Mouse (Mus musculus) testis, adult 2 months (tissue): Measurements from ENCODE around the gene Chrd. TPM values are rescaled to one million over a fixed set of nuclear protein-coding genes. Genes with fewer than 3 reads are reported as not detected.

ENCODE experiments used
- H3K27ac ChIP-seq: fragments of 200-500 bp; 2 replicates; pipeline ENCODE4 v1.5.1; 2012; ENCODE audit warnings: low read depth, low read length; ENCODE audit not compliant: control insufficient read depth, insufficient read depth
- H3K27me3 ChIP-seq: fragments of 200-500 bp; 2 replicates; pipeline ENCODE4 v1.6.1; 2012; ENCODE audit warnings: mild to moderate bottlenecking, low read length, moderate library complexity; ENCODE audit not compliant: control insufficient read depth, insufficient read depth
- H3K36me3 ChIP-seq: fragments of 200-500 bp; 2 replicates; pipeline ENCODE4 v1.6.1; 2012; ENCODE audit warnings: mild to moderate bottlenecking, low read length; ENCODE audit not compliant: control insufficient read depth, insufficient read depth
- H3K4me1 ChIP-seq: fragments of 200-500 bp; 2 replicates; pipeline ENCODE4 v1.6.1; 2012; ENCODE audit warnings: low read length; ENCODE audit not compliant: control insufficient read depth, insufficient read depth
- H3K4me3 ChIP-seq: fragments of 200-500 bp; 2 replicates; pipeline ENCODE4 v1.5.1; 2012; ENCODE audit warnings: low read depth, mild to moderate bottlenecking, low read length, moderate library complexity, mixed read lengths; ENCODE audit not compliant: control insufficient read depth
- CTCF ChIP-seq: fragments of 200-500 bp; IDR thresholded peaks from 2 replicates; pipeline ENCODE4 v1.5.1; 2012; ENCODE audit warnings: low read depth, mild to moderate bottlenecking, inconsistent platforms, low read length, moderate library complexity; ENCODE audit not compliant: control insufficient read depth, insufficient read depth, insufficient replicate concordance
- POLR2A ChIP-seq: fragments of 200-500 bp; IDR thresholded peaks from 2 replicates; pipeline ENCODE4 v1.6.1; 2012; ENCODE audit warnings: low read depth, mild to moderate bottlenecking, inconsistent platforms, low read length, moderate library complexity; ENCODE audit not compliant: control insufficient read depth
- polyA plus RNA-seq: library from polyadenylated mRNA; depleted of rRNA; stranded (reverse); fragments of >200 nt; gene quantifications from 2 replicates; pipeline ENCODE4 v1.2.3, GENCODE M21; 2012

Chrd gene
- polyA plus RNA-seq, 1 experiment = 1.6 TPM

- H3K4me1 ChIP-seq = peaks cover 11% of the 10 kb centered on the region
- no peaks in the 10 kb centered on the region for H3K36me3 ChIP-seq
- TF ChIP-seq POLR2A = peak; percentile 64
- peak; percentile 22; the same call in 1 of the 2 replicates for TF ChIP-seq CTCF
- peak within 1 kb of the TSS; percentile 86 for H3K27ac ChIP-seq
- H3K27me3 ChIP-seq = no peaks in the 10 kb centered on the region
- H3K4me3 ChIP-seq = peak within 1 kb of the TSS; percentile 96
Observed at GRCm38 (mm10) chr16:20717181-20717977, 15.5 kb upstream of the Chrd start, which contains the start of the genes Polr2h and Clcn2. Polr2h (plus strand) TSS chr16:20717665. Clcn2 (minus strand) TSS chr16:20717746.

- peak overlapping the region; percentile 85 for H3K27ac ChIP-seq
- TF ChIP-seq CTCF = no peak
- TF ChIP-seq POLR2A = no peak
- H3K36me3 ChIP-seq = no peaks in the 10 kb centered on the region
- H3K27me3 ChIP-seq = no peaks in the 10 kb centered on the region
- peaks cover 11% of the 10 kb centered on the region for H3K4me1 ChIP-seq
- H3K4me3 ChIP-seq = peak overlapping the region; percentile 96
Observed at GRCm38 (mm10) chr16:20717978-20718670, 14.8 kb upstream of the Chrd start.

GRCm38 (mm10) chr16:20721808-20722207, 11.1 kb upstream of the Chrd start:
- no peak overlapping the region for H3K27ac ChIP-seq
- no peak for TF ChIP-seq POLR2A
- no peak for TF ChIP-seq CTCF
- no peaks in the 10 kb centered on the region for H3K36me3 ChIP-seq
- no peaks in the 10 kb centered on the region for H3K27me3 ChIP-seq
- peaks cover 6% of the 10 kb centered on the region for H3K4me1 ChIP-seq
- no peak overlapping the region for H3K4me3 ChIP-seq

GRCm38 (mm10) chr16:20722736-20723135, 10.2 kb upstream of the Chrd start:
- H3K4me1 ChIP-seq = peaks cover 2% of the 10 kb centered on the region; the same call in 1 of the 2 replicates
- H3K27me3 ChIP-seq = no peaks in the 10 kb centered on the region
- H3K27ac ChIP-seq = no peak overlapping the region
- no peaks in the 10 kb centered on the region for H3K36me3 ChIP-seq
- TF ChIP-seq POLR2A (no peak), CTCF (no peak)
- no peak overlapping the region for H3K4me3 ChIP-seq

- H3K27ac ChIP-seq = no peak overlapping the region
- peaks cover 2% of the 10 kb centered on the region; the same call in 1 of the 2 replicates for H3K4me1 ChIP-seq
- no peaks in the 10 kb centered on the region for H3K27me3 ChIP-seq
- H3K36me3 ChIP-seq = no peaks in the 10 kb centered on the region
- no peak overlapping the region for H3K4me3 ChIP-seq
- no peak for TF ChIP-seq CTCF
- TF ChIP-seq POLR2A = no peak
Observed at GRCm38 (mm10) chr16:20723247-20723646, 9.7 kb upstream of the Chrd start.

DNA sequence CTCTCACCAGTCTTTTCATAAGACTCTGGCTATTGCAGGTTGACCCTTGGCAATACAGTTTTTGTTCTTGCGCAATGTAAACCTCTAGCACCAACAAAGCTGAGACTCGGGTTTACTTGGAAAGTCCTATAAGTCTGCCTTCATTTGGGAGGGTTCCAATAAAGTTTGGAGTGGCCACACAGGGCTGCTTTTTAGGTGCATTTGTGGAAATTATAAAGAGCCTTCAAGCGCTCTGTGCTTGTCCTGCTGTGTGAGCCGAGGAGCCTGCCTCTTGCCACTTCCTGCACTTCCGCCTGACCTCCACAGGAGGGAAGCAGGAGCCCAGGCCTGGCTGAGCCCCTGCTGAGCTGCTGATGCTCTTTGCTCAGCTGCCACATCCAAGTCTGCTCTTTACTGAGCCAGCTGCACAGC, 8.6 kb upstream of the Chrd start:
- H3K27ac ChIP-seq = no peak overlapping the region
- no peaks in the 10 kb centered on the region for H3K27me3 ChIP-seq
- H3K4me3 ChIP-seq = no peak overlapping the region
- TF ChIP-seq CTCF (peak; percentile 71; the same call in 1 of the 2 replicates), POLR2A (no peak)
- no peaks in the 10 kb centered on the region for H3K36me3 ChIP-seq
- H3K4me1 ChIP-seq = no peaks in the 10 kb centered on the region

DNA sequence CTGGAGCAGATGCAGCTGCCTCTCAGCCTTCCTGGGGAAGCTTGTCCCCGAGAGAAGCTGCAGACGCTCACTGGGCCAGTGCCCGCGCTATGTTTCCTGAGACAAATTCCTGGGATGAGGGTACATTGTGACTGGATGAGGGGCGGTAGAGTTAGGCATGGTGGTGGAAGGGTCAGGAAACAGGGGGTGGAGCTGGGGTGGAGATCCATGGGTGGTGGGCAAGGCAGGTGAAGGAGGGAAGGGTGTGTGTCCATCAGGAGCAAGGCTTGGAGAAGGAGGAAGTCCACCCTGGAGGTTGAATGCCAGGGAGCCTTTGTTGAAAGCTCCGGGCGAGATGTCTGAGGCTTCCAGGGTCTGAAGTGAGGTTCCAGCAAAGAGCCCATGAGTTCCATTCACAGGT, 7.6 kb upstream of the Chrd start:
- no peaks in the 10 kb centered on the region; the same call in 1 of the 2 replicates for H3K4me1 ChIP-seq
- H3K27ac ChIP-seq = no peak overlapping the region

More for the DNA sequence above, 7.6 kb upstream of the Chrd start:
- no peaks in the 10 kb centered on the region for H3K27me3 ChIP-seq
- no peaks in the 10 kb centered on the region for H3K36me3 ChIP-seq
- H3K4me3 ChIP-seq = no peak overlapping the region
- TF ChIP-seq POLR2A (no peak), CTCF (no peak)
